Mouse (Mus musculus) cerebellum, postnatal 25 days (tissue): ENCODE data around the gene Hdac5.
"Not testable (repeated sequence)": the region's sequence is repeated elsewhere in the genome, so short reads cannot be mapped to it uniquely, and the experiment has no call there.

Experiments
- DNase-seq, 2 experiments: peaks; one replicate each; pipeline ENCODE4 v3.0.0; 2021; ENCODE audit warnings: mixed read lengths in 2 of 2

The Hdac5 gene

GRCm38 (mm10) chr11:102184253-102184645, 45.7 kb downstream of the Hdac5 start:
- DNase-seq, result no peak

GRCm38 (mm10) chr11:102179836-102180235, 50.1 kb downstream of the Hdac5 start:
- DNase-seq, result no peak

GRCm38 (mm10) chr11:102168689-102169088, 61.3 kb downstream of the Hdac5 start:
- DNase-seq, result no peak

- peak; percentile 52 to 55 for DNase-seq
Measured at GRCm38 (mm10) chr11:102167539-102167938, 62.4 kb downstream of the Hdac5 start.

- peak; percentile 71 to 81 for DNase-seq
Measured at GRCm38 (mm10) chr11:102165971-102166722, 63.8 kb downstream of the Hdac5 start.

GRCm38 (mm10) chr11:102159781-102160180, 70.2 kb downstream of the Hdac5 start:
- DNase-seq, result peak; percentile 88 to 89

GRCm38 (mm10) chr11:102158024-102158423, 71.9 kb downstream of the Hdac5 start:
- not testable (repeated sequence) for DNase-seq

GRCm38 (mm10) chr11:102156786-102157089, 73.2 kb downstream of the Hdac5 start:
- DNase-seq, result no peak

GRCm38 (mm10) chr11:102156039-102156785, 73.8 kb downstream of the Hdac5 start, which contains the start of gene Tmem101:
Tmem101 (minus strand) TSS chr11:102156404.
- peak; percentile 89 to 90 for DNase-seq

GRCm38 (mm10) chr11:102147213-102147989, 82.6 kb downstream of the Hdac5 start:
- no peak for DNase-seq

- no peak for DNase-seq
Measured at GRCm38 (mm10) chr11:102146531-102146930, 83.4 kb downstream of the Hdac5 start.

GRCm38 (mm10) chr11:102146005-102146404, 84.0 kb downstream of the Hdac5 start:
- DNase-seq, result no peak

GRCm38 (mm10) chr11:102145471-102146001, 84.4 kb downstream of the Hdac5 start, which contains the start of gene Nags:
Nags (plus strand) TSS chr11:102145513.
- no peak for DNase-seq

- DNase-seq, result no peak
Measured at GRCm38 (mm10) chr11:102144957-102145470, 85.0 kb downstream of the Hdac5 start.
